Mouse (Mus musculus): Measurements from ENCODE around the gene C1s2.
"Not testable (repeated sequence)": the region's sequence is repeated elsewhere in the genome, so short reads cannot be mapped to it uniquely, and the experiment has no call there.

The C1s2 gene

DNA sequence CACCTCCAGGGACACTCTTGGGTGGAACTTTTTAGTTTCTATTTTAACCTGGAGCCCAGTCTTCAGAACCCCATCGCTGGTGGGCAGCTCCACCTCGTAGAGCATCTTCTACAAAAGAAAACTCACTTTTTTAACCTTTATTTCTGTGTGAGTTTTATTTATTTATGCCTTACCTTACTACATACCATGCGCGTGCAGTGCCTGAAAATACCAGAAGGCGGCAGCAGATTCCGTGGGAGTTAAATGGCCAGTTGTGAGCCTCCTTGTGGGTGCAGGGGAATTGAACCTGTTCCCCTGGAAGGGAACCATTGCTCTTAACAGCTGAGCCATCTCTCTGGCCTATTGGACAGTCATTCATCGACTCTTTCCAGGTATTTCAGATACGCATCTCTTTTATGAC, 5.1 kb upstream of the C1s2 start:
- in situ Hi-C loops (cut with MboI; ENCODE audit: low sequenced_read_pairs), result no loop called here

DNA sequence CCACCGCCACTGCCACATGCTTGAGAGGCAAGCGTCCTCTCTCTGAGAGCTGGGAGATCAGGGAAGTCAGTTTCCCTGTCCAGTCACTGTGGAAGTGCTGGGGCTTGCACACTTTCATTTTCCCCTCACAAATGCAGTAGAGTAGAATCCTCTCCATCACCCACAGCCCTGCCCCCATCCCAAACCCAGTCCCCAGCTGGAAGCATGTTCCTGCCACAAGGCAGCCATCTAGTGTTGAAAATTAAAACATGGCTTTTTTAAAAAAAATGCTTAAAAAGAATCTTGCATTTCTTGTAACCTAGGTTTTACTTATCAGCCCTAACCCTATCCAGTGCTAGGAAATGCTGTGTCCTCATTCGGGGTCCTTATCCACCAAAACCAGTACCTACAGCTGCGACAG, 4.2 kb upstream of the C1s2 start:
- in situ Hi-C loops (cut with MboI; ENCODE audit: low sequenced_read_pairs), result no loop called here

DNA sequence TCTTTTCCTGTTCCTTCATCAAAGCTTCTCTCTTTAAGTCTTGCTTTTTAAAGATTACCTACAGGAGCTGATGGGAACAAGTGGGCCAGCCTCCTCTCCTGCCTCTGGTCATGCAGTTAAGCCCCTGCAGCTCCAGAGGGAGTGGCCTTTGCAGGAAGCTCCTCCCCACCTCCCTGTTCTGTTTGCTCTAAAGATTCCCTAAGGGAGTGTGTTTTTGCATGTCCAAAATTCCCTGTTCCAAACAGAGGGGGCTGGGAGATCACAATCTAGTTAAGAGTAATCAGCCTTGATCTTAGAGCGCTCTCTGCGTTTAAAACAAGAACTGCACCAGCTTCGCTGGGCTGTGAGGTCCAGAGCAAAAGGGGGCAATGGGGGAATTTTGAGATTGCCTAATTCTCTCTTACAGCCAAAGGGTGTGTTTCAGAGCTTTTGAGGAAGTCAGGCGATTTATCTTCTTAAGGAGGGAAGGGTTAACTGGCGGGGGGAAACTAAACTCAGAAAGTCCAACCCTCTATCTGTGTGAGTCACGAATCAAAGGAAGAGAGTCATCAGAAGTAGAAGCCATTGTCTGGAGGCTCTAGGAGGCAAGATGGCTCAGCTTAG, 1.1 kb upstream of the C1s2 start:
- in situ Hi-C loops (cut with MboI; ENCODE audit: low sequenced_read_pairs), result not testable (repeated sequence)

DNA sequence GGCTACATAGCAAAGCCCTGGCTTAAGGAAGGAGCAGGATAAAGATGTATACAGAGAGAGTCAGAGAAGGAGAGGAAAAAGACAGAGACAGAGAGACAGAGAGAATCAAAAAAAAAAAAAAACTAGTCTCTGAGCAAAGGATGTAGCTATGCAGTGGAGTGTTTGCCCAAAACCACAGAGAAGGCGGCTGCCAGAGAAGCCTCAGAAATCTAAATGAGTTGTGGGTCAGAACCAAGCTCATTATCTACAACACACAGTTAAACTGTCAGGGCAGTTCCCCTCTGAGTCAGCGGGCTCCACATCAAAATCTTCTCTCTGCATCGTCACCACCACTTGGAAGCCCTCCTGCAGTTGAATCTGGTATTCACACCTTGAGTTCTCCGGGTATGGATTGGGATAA, 5.1 kb downstream of the C1s2 start:
- in situ Hi-C loops (cut with MboI; ENCODE audit: low sequenced_read_pairs), result no loop called here

- in situ Hi-C loops (cut with MboI; ENCODE audit: low sequenced_read_pairs), result not testable (repeated sequence)
These were observed 9.7 kb downstream of the C1s2 start for GRCm38 (mm10) chr6:124626184-124626583.

- in situ Hi-C loops (cut with MboI; ENCODE audit: low sequenced_read_pairs), result no loop called here
These were observed 10.3 kb downstream of the C1s2 start for GRCm38 (mm10) chr6:124625612-124626011.

- in situ Hi-C loops (cut with MboI; ENCODE audit: low sequenced_read_pairs), result no loop called here
These were observed 33.9 kb downstream of the C1s2 start for GRCm38 (mm10) chr6:124602031-124602430.

DNA sequence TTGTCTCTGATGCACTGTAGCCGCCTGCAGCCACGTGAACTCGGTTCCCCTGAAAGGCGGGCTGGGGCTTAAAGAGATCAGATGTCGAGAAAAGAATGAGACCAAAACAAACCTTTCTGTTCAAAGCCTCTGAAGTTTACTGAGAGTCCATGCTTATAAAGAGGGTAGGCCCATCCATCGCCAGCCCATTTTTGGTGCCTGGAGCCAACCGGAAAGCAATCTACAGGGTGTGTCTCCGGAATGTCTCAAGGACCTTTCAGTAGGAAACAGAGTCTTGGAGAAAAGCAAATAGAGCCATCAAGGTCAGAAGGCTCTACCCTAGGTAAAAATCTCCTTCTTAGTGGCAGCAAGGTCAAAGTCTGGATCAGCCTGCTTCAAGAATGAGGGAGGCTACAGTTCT, 42.8 kb downstream of the C1s2 start:
- in situ Hi-C loops (cut with MboI; ENCODE audit: low sequenced_read_pairs), result no loop called here

- in situ Hi-C loops (cut with MboI; ENCODE audit: low sequenced_read_pairs), result no loop called here
These were observed 43.6 kb downstream of the C1s2 start for GRCm38 (mm10) chr6:124592186-124592700.

DNA sequence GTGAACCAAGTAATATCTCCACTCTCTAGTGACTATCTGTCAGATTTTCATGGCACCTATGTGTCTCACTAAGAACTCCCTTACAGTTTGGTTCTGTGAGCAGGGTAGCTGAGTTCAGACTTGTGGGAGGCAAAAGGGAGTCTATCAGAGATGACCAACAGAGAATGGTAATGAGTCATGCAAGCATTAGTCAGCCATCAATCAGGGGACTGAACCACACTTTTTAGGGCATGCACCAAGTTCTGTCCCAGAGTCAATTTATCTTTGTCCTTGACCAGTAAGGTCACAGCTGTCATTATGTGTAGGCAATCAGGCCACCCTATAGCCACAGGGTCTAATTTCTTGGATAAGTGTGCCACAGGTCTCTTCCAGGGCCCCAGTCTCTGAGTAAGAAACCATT, 47.1 kb downstream of the C1s2 start:
- in situ Hi-C loops (cut with MboI; ENCODE audit: low sequenced_read_pairs), result no loop called here

GRCm38 (mm10) chr6:124586266-124586665, 49.6 kb downstream of the C1s2 start:
- in situ Hi-C loops (cut with MboI; ENCODE audit: low sequenced_read_pairs), result no loop called here

DNA sequence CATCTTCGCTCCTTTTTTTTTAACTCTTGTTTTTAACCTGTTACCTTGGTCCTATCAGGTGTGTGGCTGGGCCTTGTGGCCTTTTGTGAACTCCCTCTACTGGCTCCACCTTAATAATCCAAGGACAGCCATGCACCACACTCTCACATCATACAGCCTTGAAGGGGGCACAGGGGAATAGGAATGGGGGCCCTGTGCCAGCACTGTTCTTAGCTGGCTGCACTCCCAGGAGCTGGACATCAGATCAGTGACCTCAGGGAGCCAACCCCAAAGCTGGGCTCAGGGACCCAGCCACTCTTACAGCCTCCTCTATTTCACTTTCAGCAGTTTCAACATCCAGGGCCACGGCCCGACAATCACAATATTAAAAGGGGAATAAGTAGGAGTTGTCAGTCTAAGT, 50.1 kb downstream of the C1s2 start:
- in situ Hi-C loops (cut with MboI; ENCODE audit: low sequenced_read_pairs), result no loop called here

GRCm38 (mm10) chr6:124584935-124585334, 51.0 kb downstream of the C1s2 start:
- in situ Hi-C loops (cut with MboI; ENCODE audit: low sequenced_read_pairs), result no loop called here

- in situ Hi-C loops (cut with MboI; ENCODE audit: low sequenced_read_pairs), result no loop called here
These were observed 53.7 kb downstream of the C1s2 start for GRCm38 (mm10) chr6:124582231-124582630.

DNA sequence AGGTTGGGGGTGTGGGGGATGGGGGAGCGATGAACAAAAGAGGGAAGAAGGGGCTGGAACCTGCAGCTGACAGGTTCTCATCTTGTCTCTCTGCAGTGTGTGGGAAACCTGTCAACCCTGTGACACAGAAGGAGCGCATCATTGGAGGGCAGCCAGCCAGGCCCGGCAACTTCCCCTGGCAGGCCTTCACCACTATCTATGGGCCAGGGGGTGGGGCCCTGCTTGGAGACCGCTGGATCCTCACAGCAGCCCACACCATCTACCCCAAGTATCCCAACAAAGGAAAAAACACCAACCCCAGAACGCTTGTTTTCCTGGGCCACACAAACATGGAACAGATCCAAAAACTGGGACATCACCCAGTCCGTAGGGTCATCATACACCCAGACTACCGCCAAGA, 55.7 kb downstream of the C1s2 start:
- in situ Hi-C loops (cut with MboI; ENCODE audit: low sequenced_read_pairs), result not testable (repeated sequence)

- in situ Hi-C loops (cut with MboI; ENCODE audit: low sequenced_read_pairs), result not testable (repeated sequence)
These were observed 60.7 kb downstream of the C1s2 start for GRCm38 (mm10) chr6:124575155-124575678.
